In the genomic region with DNA sequence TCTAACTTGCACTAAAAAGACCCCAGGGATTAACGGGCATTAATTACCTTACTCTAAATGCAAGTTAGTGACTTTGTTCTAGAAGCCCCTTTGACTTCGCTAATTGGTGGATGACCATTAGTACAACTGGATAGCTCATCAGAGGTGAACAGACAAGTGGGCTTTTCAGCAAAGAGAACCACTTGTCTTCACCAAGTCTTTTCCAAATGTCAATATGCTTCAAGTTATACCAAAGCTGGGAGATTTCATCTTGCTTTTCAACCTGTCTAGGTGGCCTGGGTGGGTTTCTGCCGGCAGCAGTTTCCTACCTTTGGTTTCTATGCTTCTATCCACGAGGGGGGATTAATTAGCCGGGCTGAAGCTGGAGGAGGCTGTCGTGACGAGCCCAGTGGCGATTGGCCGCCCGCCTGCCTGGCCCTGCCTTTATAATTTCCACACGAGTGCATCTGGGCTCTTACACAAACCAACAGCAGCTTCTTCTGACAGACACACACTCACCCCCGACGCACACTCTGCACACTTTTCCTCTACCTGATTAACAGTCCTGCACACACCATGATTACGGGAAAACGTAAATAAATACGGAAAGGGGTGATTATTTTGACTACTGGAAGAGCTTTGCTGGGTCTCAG, we compare ENCODE assay signal across 9 mouse cellular contexts. TPM values are rescaled to one million over a fixed set of nuclear protein-coding genes. Genes with fewer than 3 reads are reported as not detected.
A peak's percentile ranks its signal among the peaks of the same experiment; 100 is the strongest.
DNase-seq lines count a peak whose midpoint lies in the region; ATAC-seq lines count a peak whose summit lies in the region.
"Had no signal": no experiment of that assay in that cellular context is flagged by ENCODE, and none has a peak within 500 bp of the region (broad histone marks: within the 10 kb centered on the region; RNA-seq: fewer than 3 reads in every experiment).

A gene (plus strand): TSS at position 455 of the 632 bp plus-strand sequence.

- H3K4me3 ChIP-seq in lung, embryonic 16.5 days (ENCODE audit: low read length), result peak within 1 kb of the TSS; percentile 49
- H3K4me3 ChIP-seq in midbrain, embryonic 14.5 days (replicated peaks; ENCODE audit: low read depth, low read length), result peak within 1 kb of the TSS; percentile 70

- peak within 1 kb of the TSS; percentile 64 for H3K4me2 ChIP-seq in lung, embryonic 16.5 days (ENCODE audit: low read depth, low read length)
- peak within 1 kb of the TSS; percentile 84 for H3K4me2 ChIP-seq in midbrain, embryonic 14.5 days (ENCODE audit: low read length)

- H3K9ac ChIP-seq in lung, embryonic 16.5 days (ENCODE audit: low read length), result peak within 1 kb of the TSS; percentile 23; the same call in 1 of the 2 replicates
- peak within 1 kb of the TSS; percentile 93 for H3K9ac ChIP-seq in midbrain, embryonic 14.5 days (replicated peaks; ENCODE audit: low read length)

- no peaks in the 10 kb centered on the region for H3K36me3 ChIP-seq in lung, embryonic 16.5 days (ENCODE audit: control insufficient read depth, insufficient read depth, low read length)
- H3K36me3 ChIP-seq in midbrain, embryonic 14.5 days (ENCODE audit: control insufficient read depth, insufficient read depth, low read length), result no peaks in the 10 kb centered on the region

- H3K27ac ChIP-seq in lung, embryonic 16.5 days (ENCODE audit: low read length), result no peak within 1 kb of the TSS
- peak within 1 kb of the TSS; percentile 98 for H3K27ac ChIP-seq in midbrain, embryonic 14.5 days (replicated peaks; ENCODE audit: low read depth, low read length)

- WGBS in lung, embryonic 16.5 days, result 11% methylated on average over 16 of the region's 16 CpGs
- 2% methylated on average over 16 of the region's 16 CpGs for WGBS in midbrain, embryonic 14.5 days

- H3K4me1 ChIP-seq in lung, embryonic 16.5 days (replicated peaks; ENCODE audit: control insufficient read depth, insufficient read depth, low read length), result peaks cover 32% of the 10 kb centered on the region
- H3K4me1 ChIP-seq in midbrain, embryonic 14.5 days (ENCODE audit: control insufficient read depth, insufficient read depth, low read length), result peaks cover 40% of the 10 kb centered on the region

- no peaks in the 10 kb centered on the region for H3K9me3 ChIP-seq in lung, embryonic 16.5 days (ENCODE audit: control insufficient read depth, low read length)
- no peaks in the 10 kb centered on the region for H3K9me3 ChIP-seq in midbrain, embryonic 14.5 days (ENCODE audit: control insufficient read depth, low read length)

- ATAC-seq in lung, embryonic 16.5 days (ENCODE audit: low read depth), result no peak
- ATAC-seq in granulocyte monocyte progenitor cell, adult 5-6 weeks (replicated peaks; ENCODE audit: poor library complexity, severe bottlenecking), result peak; percentile 49
- ATAC-seq in midbrain, embryonic 14.5 days (ENCODE audit: low FRiP score, low TSS enrichment), result peak; percentile 76
- no peak for ATAC-seq in monocyte, adult 5-6 weeks (replicated peaks; ENCODE audit: insufficient number of reproducible peaks, low FRiP score, low TSS enrichment, poor library complexity, severe bottlenecking)
- ATAC-seq: Patski had no signal

- DNase-seq in lung, postnatal 25 days (ENCODE audit: low spot score), result no peak
- DNase-seq in cerebellum, postnatal 4 days (ENCODE audit: low spot score in 2 of 2), result peak; percentile 61 to 88
- DNase-seq in kidney, adult 9 months, result peak; percentile 27
- DNase-seq in midbrain, embryonic 14.5 days, result peak; percentile 89
- no peak for DNase-seq in layer of hippocampus, postnatal 10 days (ENCODE audit: low spot score in 2 of 2)

- H3K27me3 ChIP-seq in lung, embryonic 16.5 days (ENCODE audit: control insufficient read depth, insufficient read depth, low read depth, low read length), result peaks cover 66% of the 10 kb centered on the region
- H3K27me3 ChIP-seq in midbrain, embryonic 14.5 days (ENCODE audit: control insufficient read depth, insufficient read depth, low read length), result no peaks in the 10 kb centered on the region
- H3K27me3 ChIP-seq: Patski had no signal

RNA-seq across cellular contexts. Expression of the gene that starts here (rescaled TPM):
- polyA plus RNA-seq in lung, embryonic 16.5 days (2015; fragmentation: Nextera tagmentation; extraction: Ambion mirVana), result 0.59 and 0.88 TPM in 2 replicates
- not detected in 2 replicates for total RNA-seq in granulocyte monocyte progenitor cell, adult 5-6 weeks (2014; fragmentation: Nextera tagmentation)
- 0.10 TPM in 1 of 2 replicates, not detected in the other for total RNA-seq in granulocyte monocyte progenitor cell, adult 5-6 weeks (2017)
- 218 and 237 TPM in 2 replicates for polyA plus RNA-seq in midbrain, embryonic 14.5 days (2014; fragmentation: Nextera tagmentation; extraction: Ambion mirVana)
- 1 to 10 TPM in 1 of 2 experiments, under 1 TPM in 1; 0.87 to 1.1 TPM for total RNA-seq in layer of hippocampus, postnatal 10 days (2021)
- total RNA-seq in monocyte, adult 5-6 weeks (2017), result not detected in 3 replicates

Comparison
In these comparisons a context has a peak if more than half of its experiments do, and no peak if none do; other contexts are left out.
1. RNA of the gene that starts here (polyA plus RNA-seq): 218 to 237 TPM in midbrain, embryonic 14.5 days; 0.59 to 0.88 TPM in lung, embryonic 16.5 days; every median in the first group is over 100 times any median in the second.
2. Peak in ATAC-seq in granulocyte monocyte progenitor cell, adult 5-6 weeks; RNA of the gene not detected or under 1 TPM.
3. DNase-seq: peak in cerebellum, postnatal 4 days (2 of 2), kidney, adult 9 months (single experiment) and midbrain, embryonic 14.5 days (single experiment); none in lung, postnatal 25 days (single experiment) and layer of hippocampus, postnatal 10 days (0 of 2).